Mouse (Mus musculus): ENCODE measurements around the gene Rnf123. TPM values are rescaled to one million over a fixed set of nuclear protein-coding genes. Genes with fewer than 3 reads are reported as not detected.

The Rnf123 gene
- polyA plus RNA-seq, 1 experiment = 33.4 TPM

- Histone ChIP-seq H3K27me3 (ENCODE audit: control insufficient read depth, insufficient read depth, insufficient read length) (no peaks in the 10 kb centered on the region), H3ac (ENCODE audit: control insufficient read depth, insufficient read length) (peak overlapping the region; percentile 10), H3K4me2 (ENCODE audit: low read depth) (peak overlapping the region; percentile 88), H3K79me2 (ENCODE audit: control insufficient read depth, insufficient read depth) (no peaks in the 10 kb centered on the region), H3K4me3 (peak overlapping the region; percentile 19), H3K36me3 (ENCODE audit: control insufficient read depth, insufficient read depth) (no peaks in the 10 kb centered on the region)
- TF ChIP-seq POLR2AphosphoS2 (IDR thresholded peaks at IDR 0.05; ENCODE audit: insufficient read length, low read depth) (no peak), E2F4 (IDR thresholded peaks at IDR 0.05; ENCODE audit: insufficient read depth) (no peak), MAX (IDR thresholded peaks at IDR 0.05; ENCODE audit: low read depth) (no peak), TCF3 (IDR thresholded peaks at IDR 0.05; ENCODE audit: insufficient read length, low read depth) (no peak), REST (IDR thresholded peaks at IDR 0.05; ENCODE audit: insufficient read depth, insufficient read length) (no peak), USF1 (IDR thresholded peaks at IDR 0.05; ENCODE audit: low read depth) (no peak), SRF (IDR thresholded peaks at IDR 0.05; ENCODE audit: control insufficient read depth, insufficient read length, low read depth) (no peak), POLR2A (IDR thresholded peaks at IDR 0.05; ENCODE audit: insufficient read length, low read depth) (no peak), MYOD1 (IDR thresholded peaks at IDR 0.05; ENCODE audit: control insufficient read depth in 1 of 3, insufficient read length in 2 of 3, low read depth in 2 of 3) (no peak), TCF12 (IDR thresholded peaks at IDR 0.05; ENCODE audit: insufficient read depth, poor library complexity, severe bottlenecking) (no peak), MYOG (IDR thresholded peaks at IDR 0.05; ENCODE audit: control insufficient read depth in 1 of 3, insufficient read depth in 1 of 3, insufficient read length in 2 of 3, low read depth in 2 of 3) (no peak), CEBPB (IDR thresholded peaks at IDR 0.05; ENCODE audit: insufficient read depth, poor library complexity, severe bottlenecking) (no peak)
Observed at GRCm38 (mm10) chr9:108105549-108105863, 22.4 kb upstream of the Rnf123 start.

GRCm38 (mm10) chr9:108104766-108105548 is 21.8 kb upstream of the Rnf123 start:
- TF ChIP-seq REST (IDR thresholded peaks at IDR 0.05; ENCODE audit: insufficient read depth, insufficient read length) (no peak), USF1 (IDR thresholded peaks at IDR 0.05; ENCODE audit: low read depth) (no peak), MYOG (IDR thresholded peaks at IDR 0.05; ENCODE audit: control insufficient read depth in 1 of 3, insufficient read depth in 1 of 3, insufficient read length in 2 of 3, low read depth in 2 of 3) (peak in 2 of 3 experiments; percentile 79 to 95), POLR2AphosphoS2 (IDR thresholded peaks at IDR 0.05; ENCODE audit: insufficient read length, low read depth) (no peak), TCF12 (IDR thresholded peaks at IDR 0.05; ENCODE audit: insufficient read depth, poor library complexity, severe bottlenecking) (peak; percentile 26), E2F4 (IDR thresholded peaks at IDR 0.05; ENCODE audit: insufficient read depth) (no peak), POLR2A (IDR thresholded peaks at IDR 0.05; ENCODE audit: insufficient read length, low read depth) (peak; percentile 30), TCF3 (IDR thresholded peaks at IDR 0.05; ENCODE audit: insufficient read length, low read depth) (no peak), MYOD1 (IDR thresholded peaks at IDR 0.05; ENCODE audit: control insufficient read depth in 1 of 3, insufficient read length in 2 of 3, low read depth in 2 of 3) (peak in 2 of 3 experiments; percentile 75 to 91), SRF (IDR thresholded peaks at IDR 0.05; ENCODE audit: control insufficient read depth, insufficient read length, low read depth) (no peak)
- H3K4me2 ChIP-seq (ENCODE audit: low read depth) = peak overlapping the region; percentile 88
- H3K79me2 ChIP-seq (ENCODE audit: control insufficient read depth, insufficient read depth) = no peaks in the 10 kb centered on the region
- H3ac ChIP-seq (ENCODE audit: control insufficient read depth, insufficient read length) = peak overlapping the region; percentile 10
- H3K4me3 ChIP-seq = peak overlapping the region; percentile 19
- H3K36me3 ChIP-seq (ENCODE audit: control insufficient read depth, insufficient read depth) = no peaks in the 10 kb centered on the region
- H3K27me3 ChIP-seq (ENCODE audit: control insufficient read depth, insufficient read depth, insufficient read length) = no peaks in the 10 kb centered on the region

- H3K27me3 ChIP-seq (ENCODE audit: control insufficient read depth, insufficient read depth, insufficient read length) = no peaks in the 10 kb centered on the region
- H3K4me3 ChIP-seq = no peak overlapping the region
- no peaks in the 10 kb centered on the region for H3K79me2 ChIP-seq (ENCODE audit: control insufficient read depth, insufficient read depth)
- H3K4me2 ChIP-seq (ENCODE audit: low read depth) = no peak overlapping the region
- TF ChIP-seq USF1 (IDR thresholded peaks at IDR 0.05; ENCODE audit: low read depth) (no peak), REST (IDR thresholded peaks at IDR 0.05; ENCODE audit: insufficient read depth, insufficient read length) (no peak), E2F4 (IDR thresholded peaks at IDR 0.05; ENCODE audit: insufficient read depth) (no peak), MYOG (IDR thresholded peaks at IDR 0.05; ENCODE audit: control insufficient read depth in 1 of 3, insufficient read depth in 1 of 3, insufficient read length in 2 of 3, low read depth in 2 of 3) (no peak), MYOD1 (IDR thresholded peaks at IDR 0.05; ENCODE audit: control insufficient read depth in 1 of 3, insufficient read length in 2 of 3, low read depth in 2 of 3) (no peak), POLR2A (IDR thresholded peaks at IDR 0.05; ENCODE audit: insufficient read length, low read depth) (no peak), TCF3 (IDR thresholded peaks at IDR 0.05; ENCODE audit: insufficient read length, low read depth) (no peak), SRF (IDR thresholded peaks at IDR 0.05; ENCODE audit: control insufficient read depth, insufficient read length, low read depth) (no peak), CEBPB (IDR thresholded peaks at IDR 0.05; ENCODE audit: insufficient read depth, poor library complexity, severe bottlenecking) (no peak)
- no peak overlapping the region for H3ac ChIP-seq (ENCODE audit: control insufficient read depth, insufficient read length)
- H3K36me3 ChIP-seq (ENCODE audit: control insufficient read depth, insufficient read depth) = no peaks in the 10 kb centered on the region
Observed at GRCm38 (mm10) chr9:108099619-108100018, 16.5 kb upstream of the Rnf123 start.

GRCm38 (mm10) chr9:108095949-108096712 is 13.0 kb upstream of the Rnf123 start:
- Histone ChIP-seq H3K4me3 (peak overlapping the region; percentile 66), H3K4me2 (ENCODE audit: low read depth) (peak overlapping the region; percentile 100), H3ac (ENCODE audit: control insufficient read depth, insufficient read length) (no peak overlapping the region), H3K27me3 (ENCODE audit: control insufficient read depth, insufficient read depth, insufficient read length) (no peaks in the 10 kb centered on the region), H3K36me3 (ENCODE audit: control insufficient read depth, insufficient read depth) (no peaks in the 10 kb centered on the region), H3K79me2 (ENCODE audit: control insufficient read depth, insufficient read depth) (no peaks in the 10 kb centered on the region)
- no peak for TF ChIP-seq POLR2AphosphoS2 (IDR thresholded peaks at IDR 0.05; ENCODE audit: insufficient read length, low read depth)
- no peak for TF ChIP-seq MYOD1 (IDR thresholded peaks at IDR 0.05; ENCODE audit: control insufficient read depth in 1 of 3, insufficient read length in 2 of 3, low read depth in 2 of 3)
- TF ChIP-seq CEBPB (IDR thresholded peaks at IDR 0.05; ENCODE audit: insufficient read depth, poor library complexity, severe bottlenecking) = no peak
- TF ChIP-seq USF1 (IDR thresholded peaks at IDR 0.05; ENCODE audit: low read depth) = no peak
- TF ChIP-seq MYOG (IDR thresholded peaks at IDR 0.05; ENCODE audit: control insufficient read depth in 1 of 3, insufficient read depth in 1 of 3, insufficient read length in 2 of 3, low read depth in 2 of 3) = no peak
- no peak for TF ChIP-seq E2F4 (IDR thresholded peaks at IDR 0.05; ENCODE audit: insufficient read depth)
- TF ChIP-seq MAX (IDR thresholded peaks at IDR 0.05; ENCODE audit: low read depth) = no peak
- no peak for TF ChIP-seq POLR2A (IDR thresholded peaks at IDR 0.05; ENCODE audit: insufficient read length, low read depth)
- TF ChIP-seq SRF (IDR thresholded peaks at IDR 0.05; ENCODE audit: control insufficient read depth, insufficient read length, low read depth) = no peak
- TF ChIP-seq REST (IDR thresholded peaks at IDR 0.05; ENCODE audit: insufficient read depth, insufficient read length) = no peak
- TF ChIP-seq TCF3 (IDR thresholded peaks at IDR 0.05; ENCODE audit: insufficient read length, low read depth) = no peak
- no peak for TF ChIP-seq TCF12 (IDR thresholded peaks at IDR 0.05; ENCODE audit: insufficient read depth, poor library complexity, severe bottlenecking)

Data from myocyte (in vitro differentiated cells).